Mouse (Mus musculus): ENCODE data around the gene Pbx1. TPM values are rescaled to one million over a fixed set of nuclear protein-coding genes. Genes with fewer than 3 reads are reported as not detected.
A peak's percentile ranks its signal among the peaks of the same experiment; 100 is the strongest.

The Pbx1 gene
- polyA plus RNA-seq, 1 experiment = 80.6 TPM

GRCm38 (mm10) chr1:168334831-168335574, 97.1 kb downstream of the Pbx1 start:
- Histone ChIP-seq H3K27me3 (replicated peaks) (no peaks in the 10 kb centered on the region), H3K4me1 (peaks cover 86% of the 10 kb centered on the region), H3K9me3 (no peaks in the 10 kb centered on the region), H3K36me3 (replicated peaks; ENCODE audit: low read length) (peaks cover 91% of the 10 kb centered on the region), H3K4me3 (replicated peaks) (no peak overlapping the region)
- no peak for TF ChIP-seq GATA1 (IDR thresholded peaks at IDR 0.05; ENCODE audit: borderline replicate concordance, low read length)
- TF ChIP-seq FLI1 (IDR thresholded peaks at IDR 0.05; ENCODE audit: low read length) = no peak

- H3K4me3 ChIP-seq (replicated peaks) = no peak overlapping the region
- peaks cover 96% of the 10 kb centered on the region for H3K4me1 ChIP-seq
- H3K9me3 ChIP-seq = no peaks in the 10 kb centered on the region
- TF ChIP-seq GATA1 (IDR thresholded peaks at IDR 0.05; ENCODE audit: borderline replicate concordance, low read length) (no peak), FLI1 (IDR thresholded peaks at IDR 0.05; ENCODE audit: low read length) (no peak)
- H3K27me3 ChIP-seq (replicated peaks) = no peaks in the 10 kb centered on the region
- peaks cover 94% of the 10 kb centered on the region for H3K36me3 ChIP-seq (replicated peaks; ENCODE audit: low read length)
Measured at GRCm38 (mm10) chr1:168332056-168332455, 100.0 kb downstream of the Pbx1 start.

DNA sequence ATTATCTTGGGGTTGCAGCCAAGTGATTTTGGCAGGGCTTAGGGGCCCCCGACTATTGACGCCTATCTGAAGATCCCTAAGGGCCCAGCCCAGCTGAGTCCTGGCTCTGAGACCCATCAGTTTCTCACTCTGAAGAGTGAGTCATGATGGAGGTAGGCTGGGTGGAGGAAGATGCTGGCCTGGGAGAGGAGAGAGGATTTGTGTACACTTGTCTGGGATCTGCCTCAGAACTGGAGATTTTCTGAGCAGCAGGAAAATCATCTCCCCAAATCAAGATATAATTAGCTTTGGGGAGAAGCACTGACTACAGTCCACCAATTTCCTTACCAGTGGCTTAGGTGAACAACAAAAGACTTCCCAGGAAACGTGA, 103.8 kb downstream of the Pbx1 start:
- no peaks in the 10 kb centered on the region for H3K9me3 ChIP-seq
- peaks cover 96% of the 10 kb centered on the region for H3K4me1 ChIP-seq
- TF ChIP-seq FLI1 (IDR thresholded peaks at IDR 0.05; ENCODE audit: low read length) (no peak), GATA1 (IDR thresholded peaks at IDR 0.05; ENCODE audit: borderline replicate concordance, low read length) (no peak)
- peaks cover 62% of the 10 kb centered on the region for H3K36me3 ChIP-seq (replicated peaks; ENCODE audit: low read length)
- no peak overlapping the region for H3K4me3 ChIP-seq (replicated peaks)
- no peaks in the 10 kb centered on the region for H3K27me3 ChIP-seq (replicated peaks)

DNA sequence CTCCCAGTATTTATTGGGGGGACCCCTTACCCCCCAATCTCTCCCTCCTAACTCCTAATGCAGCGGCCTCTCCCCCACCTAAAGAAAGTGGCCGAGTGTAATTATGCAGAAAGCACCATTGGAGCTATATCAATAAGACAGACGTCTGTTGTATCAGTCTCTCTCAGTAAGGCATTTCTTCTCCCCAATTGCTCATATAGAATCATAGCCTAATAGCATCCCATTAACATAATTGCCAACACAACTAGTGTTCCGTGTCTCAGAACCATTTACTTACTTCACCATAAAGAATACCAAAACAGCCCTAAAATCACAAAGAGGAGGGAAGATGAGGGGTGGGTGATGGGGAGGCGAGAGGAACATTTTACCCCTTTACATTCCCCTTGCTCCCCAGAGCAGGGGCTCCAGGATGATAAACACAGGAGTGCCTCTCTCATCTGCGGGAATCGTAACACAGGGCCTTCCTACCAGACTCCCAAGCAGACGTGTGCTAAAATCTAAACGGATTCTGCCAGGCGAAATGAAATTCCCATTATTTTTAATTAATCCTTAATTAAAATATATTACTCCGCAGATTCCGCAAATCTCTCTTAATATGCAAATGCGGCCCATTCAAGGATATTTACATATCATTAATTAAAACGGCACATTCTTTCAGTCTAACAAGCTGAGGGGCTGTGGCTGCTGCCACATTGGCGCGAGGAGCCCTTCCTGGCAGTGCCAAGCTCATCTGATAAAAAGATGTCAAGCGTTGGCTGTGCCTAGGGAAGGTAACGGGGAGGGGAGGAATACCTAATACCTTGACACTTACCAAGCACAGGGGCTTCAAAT, 104.5 kb downstream of the Pbx1 start:
- Histone ChIP-seq H3K9me3 (no peaks in the 10 kb centered on the region), H3K4me3 (replicated peaks) (no peak overlapping the region), H3K4me1 (peaks cover 96% of the 10 kb centered on the region), H3K36me3 (replicated peaks; ENCODE audit: low read length) (peaks cover 58% of the 10 kb centered on the region), H3K27me3 (replicated peaks) (no peaks in the 10 kb centered on the region)
- no peak for TF ChIP-seq FLI1 (IDR thresholded peaks at IDR 0.05; ENCODE audit: low read length)
- TF ChIP-seq GATA1 (IDR thresholded peaks at IDR 0.05; ENCODE audit: borderline replicate concordance, low read length) = no peak

GRCm38 (mm10) chr1:168325786-168326185, 106.3 kb downstream of the Pbx1 start:
- Histone ChIP-seq H3K4me1 (peaks cover 96% of the 10 kb centered on the region), H3K36me3 (replicated peaks; ENCODE audit: low read length) (peaks cover 59% of the 10 kb centered on the region), H3K27me3 (replicated peaks) (no peaks in the 10 kb centered on the region), H3K9me3 (no peaks in the 10 kb centered on the region), H3K4me3 (replicated peaks) (peak overlapping the region; percentile 51)
- TF ChIP-seq FLI1 (IDR thresholded peaks at IDR 0.05; ENCODE audit: low read length) = no peak

DNA sequence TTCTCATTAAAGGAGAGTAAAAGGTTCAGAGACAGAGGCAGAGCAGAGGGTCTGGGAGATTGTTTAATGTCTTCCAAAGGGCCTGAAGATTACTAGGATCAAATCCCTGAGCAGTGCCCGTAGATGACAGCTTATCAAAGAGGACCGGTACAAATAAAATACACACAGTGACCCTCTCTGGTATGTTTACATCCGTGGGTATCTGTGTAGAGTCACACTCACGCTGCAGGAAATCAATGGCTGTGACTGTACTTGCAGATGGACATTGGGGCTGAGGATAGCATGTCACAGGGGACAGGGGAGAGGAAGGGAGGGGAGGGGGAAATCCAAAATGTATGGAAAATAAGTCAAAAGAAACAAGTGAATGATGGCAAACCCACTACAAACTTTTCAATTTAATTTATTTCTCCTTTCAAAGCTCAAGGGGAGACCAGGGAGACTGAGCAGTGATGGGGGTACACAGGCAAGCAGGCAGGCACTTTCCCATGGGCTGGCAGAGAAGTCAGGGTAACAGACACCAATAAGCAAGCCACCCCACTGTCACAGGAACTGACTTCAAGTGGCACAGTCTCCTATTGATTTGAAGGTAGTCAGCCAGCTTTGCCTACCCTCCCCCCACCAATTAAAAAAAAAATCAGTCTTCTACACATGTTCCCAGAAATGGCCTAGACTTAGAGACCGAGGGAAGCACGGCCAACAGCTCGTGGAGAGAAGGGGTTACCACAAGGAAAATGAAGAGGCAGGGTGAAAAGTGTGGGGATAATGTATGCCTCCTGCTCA, 107.6 kb downstream of the Pbx1 start:
- TF ChIP-seq FLI1 (IDR thresholded peaks at IDR 0.05; ENCODE audit: low read length) (no peak), GATA1 (IDR thresholded peaks at IDR 0.05; ENCODE audit: borderline replicate concordance, low read length) (no peak)
- peaks cover 60% of the 10 kb centered on the region for H3K36me3 ChIP-seq (replicated peaks; ENCODE audit: low read length)
- no peaks in the 10 kb centered on the region for H3K9me3 ChIP-seq
- peak overlapping the region; percentile 2 for H3K4me3 ChIP-seq (replicated peaks)
- no peaks in the 10 kb centered on the region for H3K27me3 ChIP-seq (replicated peaks)
- H3K4me1 ChIP-seq = peaks cover 96% of the 10 kb centered on the region

GRCm38 (mm10) chr1:168323436-168324108, 108.5 kb downstream of the Pbx1 start:
- Histone ChIP-seq H3K4me1 (peaks cover 99% of the 10 kb centered on the region), H3K36me3 (replicated peaks; ENCODE audit: low read length) (peaks cover 58% of the 10 kb centered on the region), H3K4me3 (replicated peaks) (no peak overlapping the region), H3K27me3 (replicated peaks) (no peaks in the 10 kb centered on the region), H3K9me3 (no peaks in the 10 kb centered on the region)
- no peak for TF ChIP-seq GATA1 (IDR thresholded peaks at IDR 0.05; ENCODE audit: borderline replicate concordance, low read length)
- TF ChIP-seq FLI1 (IDR thresholded peaks at IDR 0.05; ENCODE audit: low read length) = no peak

GRCm38 (mm10) chr1:168322892-168323291, 109.2 kb downstream of the Pbx1 start:
- no peak for TF ChIP-seq FLI1 (IDR thresholded peaks at IDR 0.05; ENCODE audit: low read length)
- no peak for TF ChIP-seq GATA1 (IDR thresholded peaks at IDR 0.05; ENCODE audit: borderline replicate concordance, low read length)
- Histone ChIP-seq H3K36me3 (replicated peaks; ENCODE audit: low read length) (peaks cover 55% of the 10 kb centered on the region), H3K4me1 (peaks cover 96% of the 10 kb centered on the region), H3K9me3 (no peaks in the 10 kb centered on the region), H3K4me3 (replicated peaks) (no peak overlapping the region), H3K27me3 (replicated peaks) (no peaks in the 10 kb centered on the region)

GRCm38 (mm10) chr1:168319695-168320094, 112.4 kb downstream of the Pbx1 start:
- Histone ChIP-seq H3K36me3 (replicated peaks; ENCODE audit: low read length) (peaks cover 56% of the 10 kb centered on the region), H3K4me3 (replicated peaks) (no peak overlapping the region), H3K9me3 (no peaks in the 10 kb centered on the region), H3K4me1 (peaks cover 93% of the 10 kb centered on the region), H3K27me3 (replicated peaks) (no peaks in the 10 kb centered on the region)
- no peak for TF ChIP-seq FLI1 (IDR thresholded peaks at IDR 0.05; ENCODE audit: low read length)
